Mouse (Mus musculus): Measurements from ENCODE around the gene Serbp1. TPM values are rescaled to one million over a fixed set of nuclear protein-coding genes. Genes with fewer than 3 reads are reported as not detected.
"Not testable (repeated sequence)": the region's sequence is repeated elsewhere in the genome, so short reads cannot be mapped to it uniquely, and the experiment has no call there.

Serbp1 gene
- 342 and 418 TPM in 2 replicates for polyA plus RNA-seq (2012; ENCODE audit: insufficient read depth, insufficient read length, missing spikeins)

- H3K4me1 ChIP-seq (ENCODE audit: control insufficient read depth, insufficient read depth, insufficient read length, low read length) = no peaks in the 10 kb centered on the region
- no peak within 1 kb of the TSS for H3K27ac ChIP-seq (replicated peaks; ENCODE audit: low read depth, low read length)
- no peak within 1 kb of the TSS for H3K4me3 ChIP-seq (ENCODE audit: insufficient read depth, low read depth, low read length)
Observed at GRCm38 (mm10) chr6:67237977-67238376, at the start of gene Serbp1. Gene Serbp1, plus strand, starts transcription at chr6:67238176.

- Histone ChIP-seq H3K4me3 (ENCODE audit: insufficient read depth, low read depth, low read length) (no peak overlapping the region), H3K4me1 (ENCODE audit: control insufficient read depth, insufficient read depth, insufficient read length, low read length) (no peaks in the 10 kb centered on the region), H3K27ac (replicated peaks; ENCODE audit: low read depth, low read length) (no peak overlapping the region)
Observed at GRCm38 (mm10) chr6:67193591-67193990, 44.4 kb upstream of the Serbp1 start.

- Histone ChIP-seq H3K27ac (replicated peaks; ENCODE audit: low read depth, low read length) (no peak overlapping the region), H3K4me3 (ENCODE audit: insufficient read depth, low read depth, low read length) (no peak overlapping the region), H3K4me1 (ENCODE audit: control insufficient read depth, insufficient read depth, insufficient read length, low read length) (no peaks in the 10 kb centered on the region)
Observed at GRCm38 (mm10) chr6:67194606-67195005, 43.4 kb upstream of the Serbp1 start.

GRCm38 (mm10) chr6:67195148-67195611 is 42.8 kb upstream of the Serbp1 start:
- H3K4me3 ChIP-seq (ENCODE audit: insufficient read depth, low read depth, low read length) = no peak overlapping the region
- H3K27ac ChIP-seq (replicated peaks; ENCODE audit: low read depth, low read length) = no peak overlapping the region
- no peaks in the 10 kb centered on the region for H3K4me1 ChIP-seq (ENCODE audit: control insufficient read depth, insufficient read depth, insufficient read length, low read length)

GRCm38 (mm10) chr6:67196821-67197220 is 41.2 kb upstream of the Serbp1 start:
- no peak overlapping the region for H3K4me3 ChIP-seq (ENCODE audit: insufficient read depth, low read depth, low read length)
- no peak overlapping the region for H3K27ac ChIP-seq (replicated peaks; ENCODE audit: low read depth, low read length)
- H3K4me1 ChIP-seq (ENCODE audit: control insufficient read depth, insufficient read depth, insufficient read length, low read length) = no peaks in the 10 kb centered on the region

GRCm38 (mm10) chr6:67198085-67198484 is 39.9 kb upstream of the Serbp1 start:
- Histone ChIP-seq H3K27ac (replicated peaks; ENCODE audit: low read depth, low read length) (no peak overlapping the region), H3K4me3 (ENCODE audit: insufficient read depth, low read depth, low read length) (no peak overlapping the region), H3K4me1 (ENCODE audit: control insufficient read depth, insufficient read depth, insufficient read length, low read length) (no peaks in the 10 kb centered on the region)

GRCm38 (mm10) chr6:67200715-67201322 is 37.2 kb upstream of the Serbp1 start:
- Histone ChIP-seq H3K27ac (replicated peaks; ENCODE audit: low read depth, low read length) (no peak overlapping the region), H3K4me3 (ENCODE audit: insufficient read depth, low read depth, low read length) (no peak overlapping the region), H3K4me1 (ENCODE audit: control insufficient read depth, insufficient read depth, insufficient read length, low read length) (no peaks in the 10 kb centered on the region)

GRCm38 (mm10) chr6:67205081-67206037 is 32.6 kb upstream of the Serbp1 start:
- Histone ChIP-seq H3K4me1 (ENCODE audit: control insufficient read depth, insufficient read depth, insufficient read length, low read length) (no peaks in the 10 kb centered on the region), H3K4me3 (ENCODE audit: insufficient read depth, low read depth, low read length) (no peak overlapping the region), H3K27ac (replicated peaks; ENCODE audit: low read depth, low read length) (no peak overlapping the region)

- no peaks in the 10 kb centered on the region for H3K4me1 ChIP-seq (ENCODE audit: control insufficient read depth, insufficient read depth, insufficient read length, low read length)
- no peak overlapping the region for H3K4me3 ChIP-seq (ENCODE audit: insufficient read depth, low read depth, low read length)
- no peak overlapping the region for H3K27ac ChIP-seq (replicated peaks; ENCODE audit: low read depth, low read length)
Observed at GRCm38 (mm10) chr6:67212362-67212761, 25.6 kb upstream of the Serbp1 start.

GRCm38 (mm10) chr6:67213429-67214098 is 24.4 kb upstream of the Serbp1 start:
- Histone ChIP-seq H3K4me1 (ENCODE audit: control insufficient read depth, insufficient read depth, insufficient read length, low read length) (no peaks in the 10 kb centered on the region), H3K27ac (replicated peaks; ENCODE audit: low read depth, low read length) (no peak overlapping the region), H3K4me3 (ENCODE audit: insufficient read depth, low read depth, low read length) (no peak overlapping the region)

GRCm38 (mm10) chr6:67217402-67217801 is 20.6 kb upstream of the Serbp1 start:
- H3K4me1 ChIP-seq (ENCODE audit: control insufficient read depth, insufficient read depth, insufficient read length, low read length) = no peaks in the 10 kb centered on the region
- H3K27ac ChIP-seq (replicated peaks; ENCODE audit: low read depth, low read length) = no peak overlapping the region
- no peak overlapping the region for H3K4me3 ChIP-seq (ENCODE audit: insufficient read depth, low read depth, low read length)

- no peaks in the 10 kb centered on the region for H3K4me1 ChIP-seq (ENCODE audit: control insufficient read depth, insufficient read depth, insufficient read length, low read length)
- no peak overlapping the region for H3K4me3 ChIP-seq (ENCODE audit: insufficient read depth, low read depth, low read length)
- H3K27ac ChIP-seq (replicated peaks; ENCODE audit: low read depth, low read length) = no peak overlapping the region
Observed at GRCm38 (mm10) chr6:67217846-67218245, 20.1 kb upstream of the Serbp1 start.

- Histone ChIP-seq H3K4me1 (ENCODE audit: control insufficient read depth, insufficient read depth, insufficient read length, low read length) (no peaks in the 10 kb centered on the region), H3K27ac (replicated peaks; ENCODE audit: low read depth, low read length) (no peak overlapping the region), H3K4me3 (ENCODE audit: insufficient read depth, low read depth, low read length) (no peak overlapping the region)
Observed at GRCm38 (mm10) chr6:67218566-67218965, 19.4 kb upstream of the Serbp1 start.

- not testable (repeated sequence) for H3K27ac ChIP-seq (replicated peaks; ENCODE audit: low read depth, low read length); H3K4me3 ChIP-seq (ENCODE audit: insufficient read depth, low read depth, low read length); H3K4me1 ChIP-seq (ENCODE audit: control insufficient read depth, insufficient read depth, insufficient read length, low read length)
Observed at GRCm38 (mm10) chr6:67219931-67220330, 18.0 kb upstream of the Serbp1 start.

GRCm38 (mm10) chr6:67220731-67221130 is 17.2 kb upstream of the Serbp1 start:
- no peak overlapping the region for H3K27ac ChIP-seq (replicated peaks; ENCODE audit: low read depth, low read length)

More at GRCm38 (mm10) chr6:67220731-67221130, 17.2 kb upstream of the Serbp1 start:
- Histone ChIP-seq H3K4me3 (ENCODE audit: insufficient read depth, low read depth, low read length) (no peak overlapping the region), H3K4me1 (ENCODE audit: control insufficient read depth, insufficient read depth, insufficient read length, low read length) (no peaks in the 10 kb centered on the region)

All from brown adipose tissue, adult 24 weeks (tissue).